Mouse (Mus musculus) gastrocnemius, adult 18-20 months (tissue): ENCODE measurements around the gene Ackr2. TPM values are rescaled to one million over a fixed set of nuclear protein-coding genes. Genes with fewer than 3 reads are reported as not detected.
A peak's percentile ranks its signal among the peaks of the same experiment; 100 is the strongest.

Experiments
- DNase-seq: peaks from one replicate; pipeline ENCODE4 v3.0.0; 2021; ENCODE audit warnings: low spot score
- total RNA-seq, 2 experiments: library from RNA; stranded (reverse); gene quantifications; 2 replicates each; pipeline ENCODE4 v1.2.3; 2021

Gene Ackr2
- total RNA-seq, 2 experiments from 2014 or later: 0.64 to 1.8 TPM

DNA sequence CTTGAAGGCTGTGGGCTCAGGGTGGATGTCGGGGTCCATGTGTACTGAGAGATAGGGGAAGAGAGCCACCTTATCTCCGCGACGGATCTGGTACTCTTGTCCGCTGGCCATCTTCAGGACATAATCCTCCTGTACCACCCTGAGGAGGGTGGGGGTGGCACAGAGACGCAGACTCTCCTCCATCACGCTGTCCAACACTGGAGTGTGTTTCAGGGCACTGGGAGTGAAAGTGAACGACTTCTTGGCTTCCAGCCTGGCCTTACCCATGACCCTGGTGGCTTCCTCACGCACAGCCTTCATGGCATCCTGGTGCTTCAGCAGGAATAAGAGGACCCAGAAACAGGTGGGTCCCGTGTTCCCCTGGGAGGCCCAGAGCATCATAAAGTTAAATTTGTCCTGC, 16.9 kb downstream of the Ackr2 start:
- no peak for DNase-seq

GRCm38 (mm10) chr9:121916102-121916501, 17.9 kb downstream of the Ackr2 start, which contains the start of gene Cyp8b1:
Cyp8b1 (minus strand) TSS chr9:121916305.
- DNase-seq: no peak

DNA sequence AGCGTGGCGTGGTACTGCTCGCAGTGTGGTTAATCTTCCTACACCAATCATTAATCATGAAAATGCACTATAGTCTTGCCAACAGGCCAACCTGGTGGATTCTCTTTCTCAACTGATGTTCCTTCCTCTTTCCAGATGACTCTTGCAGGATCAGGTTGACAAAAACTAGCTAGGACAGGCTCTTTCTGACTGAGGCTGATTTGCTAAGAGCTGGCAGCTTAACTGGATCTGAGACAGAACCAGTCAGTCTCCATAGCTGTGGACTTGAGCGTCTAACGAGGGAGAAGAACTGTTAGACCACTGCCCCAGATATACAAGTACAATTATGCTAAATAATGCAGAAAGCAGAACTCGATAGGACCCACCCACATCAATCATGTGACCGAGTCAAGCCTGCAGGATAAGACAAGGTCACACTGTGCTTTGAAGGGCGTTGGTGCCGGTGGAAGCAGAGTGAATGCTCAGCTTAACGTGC, 20.9 kb downstream of the Ackr2 start:
- DNase-seq: no peak

- DNase-seq: no peak
These were observed 25.3 kb downstream of the Ackr2 start for GRCm38 (mm10) chr9:121923443-121923842.

GRCm38 (mm10) chr9:121923906-121924305, 25.8 kb downstream of the Ackr2 start:
- DNase-seq: no peak

GRCm38 (mm10) chr9:121924901-121925560, 26.9 kb downstream of the Ackr2 start:
- no peak for DNase-seq

- no peak for DNase-seq
These were observed 27.8 kb downstream of the Ackr2 start for GRCm38 (mm10) chr9:121925959-121926358.

DNA sequence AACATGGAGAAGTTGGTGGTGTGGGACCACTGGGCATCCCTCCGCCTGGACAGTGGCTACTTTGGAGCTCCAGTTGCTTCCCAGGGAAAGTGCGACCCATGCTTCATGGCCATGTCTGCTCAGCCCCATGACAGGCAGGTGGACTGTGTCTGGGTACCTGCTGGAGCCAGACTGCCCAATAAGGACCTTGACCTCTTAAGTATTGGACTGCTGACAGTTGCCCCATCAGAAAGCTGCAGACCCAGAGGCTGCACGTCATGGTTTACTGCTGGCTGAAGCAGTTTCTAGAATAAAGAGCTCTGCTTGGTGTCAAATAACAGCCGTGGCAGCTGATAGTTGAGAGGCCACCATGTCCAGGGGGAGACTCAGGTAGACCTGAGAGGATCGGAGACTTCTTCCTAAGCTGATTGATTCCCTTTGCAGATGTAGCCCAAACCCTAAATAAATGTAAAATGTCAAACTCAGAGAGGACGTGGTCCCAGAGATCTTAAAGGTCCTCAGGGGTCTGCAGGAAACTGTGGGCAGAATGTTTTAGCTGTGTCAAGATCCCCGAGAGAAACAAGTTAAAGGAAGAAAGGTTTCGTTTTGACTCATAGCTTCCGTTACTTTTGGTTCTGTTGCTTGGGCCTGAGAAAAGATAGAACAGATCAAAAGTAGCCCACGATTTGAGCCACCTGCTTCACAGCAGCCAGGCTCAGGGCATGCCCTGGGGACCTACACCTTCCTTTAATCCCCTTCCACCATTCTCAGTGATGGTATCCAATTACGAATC, 28.7 kb downstream of the Ackr2 start:
- DNase-seq: no peak

DNA sequence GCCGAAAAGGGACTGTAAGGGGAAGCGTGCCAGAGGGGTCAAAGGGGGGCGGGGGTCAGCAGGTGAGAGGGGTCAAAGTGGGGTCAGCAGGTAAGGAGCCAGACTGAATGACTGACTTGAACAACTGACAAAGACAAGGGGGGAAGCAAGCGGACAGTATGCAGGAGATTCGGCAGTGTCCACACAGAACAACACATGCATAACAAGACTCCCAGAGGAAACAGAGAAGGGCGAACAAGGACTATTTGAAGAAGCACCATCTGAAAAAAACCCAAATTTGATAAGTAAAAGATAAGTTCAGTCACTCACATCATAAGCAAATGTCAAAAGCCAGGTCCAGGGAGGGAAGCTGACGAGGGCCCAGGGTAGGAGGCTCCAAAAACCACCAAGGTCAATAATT, 29.6 kb downstream of the Ackr2 start:
- no peak for DNase-seq

DNA sequence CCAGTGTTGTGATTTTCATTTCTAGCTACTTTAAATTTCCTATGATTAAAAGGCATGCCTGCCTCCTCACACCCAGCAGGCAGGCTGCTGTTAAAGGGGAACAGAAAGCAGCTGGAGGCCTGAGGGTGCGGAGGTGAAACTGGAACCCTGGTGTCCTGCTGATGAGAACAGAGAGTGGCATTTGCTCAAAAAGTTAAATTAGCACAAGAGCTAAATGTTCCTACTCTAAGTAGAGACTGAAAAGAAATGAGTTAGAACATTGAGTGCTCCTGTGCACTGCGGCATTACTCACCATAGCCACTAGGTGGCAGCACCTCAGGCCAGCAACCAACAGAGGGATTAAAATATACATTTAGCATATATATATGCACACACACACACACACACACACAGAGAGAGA, 30.3 kb downstream of the Ackr2 start:
- peak; percentile 50 for DNase-seq

DNA sequence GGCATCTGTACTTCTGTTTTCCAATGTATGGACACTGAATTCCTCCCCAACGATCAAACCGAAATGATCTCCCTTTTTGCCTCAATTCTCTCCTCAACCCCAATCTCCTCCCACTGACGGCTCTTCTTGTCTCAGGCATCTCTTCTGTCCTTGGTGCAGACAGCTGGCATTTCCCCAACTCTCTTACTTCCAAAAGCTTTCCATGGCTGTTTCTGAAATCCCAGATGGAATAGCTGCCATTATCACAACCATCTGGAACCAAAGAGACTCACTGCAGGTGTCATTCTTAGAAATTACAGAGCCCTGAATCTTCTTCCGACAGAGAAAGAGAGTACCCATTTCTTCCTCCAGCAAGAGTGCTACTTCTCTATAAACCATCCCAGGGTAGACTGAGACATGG, 36.7 kb downstream of the Ackr2 start:
- no peak for DNase-seq

- DNase-seq: no peak
These were observed 38.8 kb downstream of the Ackr2 start for GRCm38 (mm10) chr9:121936952-121937351.

GRCm38 (mm10) chr9:121937451-121937864, 39.3 kb downstream of the Ackr2 start:
- no peak for DNase-seq

DNA sequence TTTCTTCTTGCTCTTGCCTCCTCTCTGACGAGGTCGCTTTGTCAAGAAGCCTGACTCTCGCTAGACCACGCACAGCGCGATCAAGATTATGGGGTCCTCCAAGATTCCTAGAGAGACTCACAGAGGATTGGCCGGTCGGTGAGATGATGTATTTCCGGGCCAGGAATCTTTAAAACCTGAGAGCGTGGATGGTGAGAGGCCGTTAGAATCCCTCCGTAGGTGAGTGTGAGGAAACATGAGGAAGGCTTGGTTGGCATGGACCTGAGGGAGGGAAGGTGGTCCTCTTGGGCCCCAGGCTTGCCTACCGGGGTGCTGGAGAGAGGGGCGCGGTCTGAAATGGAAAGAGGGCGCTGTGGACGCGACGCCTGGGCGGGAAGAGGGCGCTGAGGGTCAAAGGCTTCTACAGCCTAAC, 39.8 kb downstream of the Ackr2 start:
- no peak for DNase-seq

- no peak for DNase-seq
These were observed 44.9 kb downstream of the Ackr2 start for GRCm38 (mm10) chr9:121943005-121943404.

DNA sequence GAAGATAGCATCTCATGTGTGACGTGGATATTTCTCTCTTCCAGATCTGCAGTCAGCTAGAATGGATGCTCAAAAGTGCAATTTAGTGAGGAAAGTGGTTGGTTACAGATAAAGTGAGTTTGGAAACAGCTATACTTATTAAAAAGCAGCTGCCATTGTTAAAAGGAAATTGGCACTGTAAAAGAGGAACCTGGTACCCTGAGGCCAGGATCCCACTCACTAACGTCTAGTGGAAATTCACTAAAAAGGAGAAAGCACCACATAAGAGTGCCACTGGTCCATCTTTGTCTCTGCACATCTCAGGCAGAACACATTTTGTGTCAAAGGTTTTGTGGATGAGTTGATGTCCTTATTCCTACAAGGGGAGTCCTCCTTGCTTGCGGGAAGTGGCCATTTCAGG, 45.5 kb downstream of the Ackr2 start:
- DNase-seq: no peak

DNA sequence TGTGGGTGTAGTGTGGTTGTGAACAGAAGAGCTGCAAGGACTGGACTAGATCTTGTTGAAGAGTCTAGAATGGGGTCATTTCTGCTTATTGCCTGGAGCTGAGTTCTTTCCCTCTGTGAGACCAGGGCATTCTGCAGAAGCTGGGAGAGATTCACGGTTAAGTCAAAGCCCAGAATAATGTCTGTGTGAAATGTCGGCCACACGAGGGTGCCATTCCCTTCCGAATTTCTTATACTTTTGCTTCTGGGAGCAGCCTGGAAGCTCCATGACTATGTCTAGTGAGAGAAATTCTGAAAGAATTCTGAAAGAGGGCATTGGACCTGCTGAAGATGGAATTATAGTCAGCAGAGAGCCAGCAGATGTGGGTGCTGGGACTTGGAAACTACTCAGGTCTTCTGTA, 49.6 kb downstream of the Ackr2 start:
- peak; percentile 65 for DNase-seq

GRCm38 (mm10) chr9:121948431-121948830, 50.3 kb downstream of the Ackr2 start:
- DNase-seq: no peak

GRCm38 (mm10) chr9:121950418-121951113, 52.4 kb downstream of the Ackr2 start, which contains the start of gene Fam198a:
Fam198a (plus strand) TSS chr9:121950988.
- DNase-seq: peak; percentile 63

DNA sequence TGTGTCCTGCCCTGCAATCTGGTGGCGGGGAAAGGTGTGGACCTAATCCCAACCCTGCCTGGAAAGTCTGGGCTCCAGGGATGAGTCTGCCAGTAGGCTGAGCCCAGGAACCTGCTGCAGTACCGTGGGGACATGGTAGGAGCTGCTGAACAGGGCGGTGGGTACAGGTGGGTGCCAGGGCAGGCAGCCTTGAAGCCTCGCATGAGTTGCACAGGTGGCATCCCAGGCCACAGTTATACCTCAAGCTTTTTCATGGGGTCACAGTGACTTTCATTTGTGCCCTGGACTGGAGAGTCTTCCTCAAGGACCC, 52.9 kb downstream of the Ackr2 start:
- no peak for DNase-seq

- DNase-seq: no peak
These were observed 54.4 kb downstream of the Ackr2 start for GRCm38 (mm10) chr9:121952596-121952995.

- DNase-seq: no peak
These were observed 61.9 kb downstream of the Ackr2 start for GRCm38 (mm10) chr9:121959966-121960635.
